Mouse (Mus musculus): Measurements from ENCODE around the gene Itgae.

Itgae gene

DNA sequence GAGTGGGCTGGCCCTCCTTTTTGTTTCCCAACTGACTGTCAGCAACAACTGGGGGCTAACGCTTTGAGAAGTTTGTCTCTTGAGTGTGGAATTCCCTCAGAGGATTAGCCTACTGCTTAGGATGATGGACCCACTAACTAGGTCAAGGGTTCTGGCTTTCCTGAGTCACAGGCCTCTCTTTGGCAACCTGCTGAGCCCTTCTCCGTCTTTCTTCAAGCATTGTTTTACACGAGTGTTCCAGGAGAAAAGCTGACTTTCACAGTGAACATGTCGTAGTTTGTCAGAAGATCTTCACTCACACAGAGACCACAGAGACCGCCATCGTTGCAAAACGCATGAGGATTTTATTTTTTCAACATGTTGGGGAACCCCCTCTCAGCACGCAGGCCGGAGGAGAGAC is 57.8 kb downstream of the Itgae start:
- DNase-seq, result no peak

DNA sequence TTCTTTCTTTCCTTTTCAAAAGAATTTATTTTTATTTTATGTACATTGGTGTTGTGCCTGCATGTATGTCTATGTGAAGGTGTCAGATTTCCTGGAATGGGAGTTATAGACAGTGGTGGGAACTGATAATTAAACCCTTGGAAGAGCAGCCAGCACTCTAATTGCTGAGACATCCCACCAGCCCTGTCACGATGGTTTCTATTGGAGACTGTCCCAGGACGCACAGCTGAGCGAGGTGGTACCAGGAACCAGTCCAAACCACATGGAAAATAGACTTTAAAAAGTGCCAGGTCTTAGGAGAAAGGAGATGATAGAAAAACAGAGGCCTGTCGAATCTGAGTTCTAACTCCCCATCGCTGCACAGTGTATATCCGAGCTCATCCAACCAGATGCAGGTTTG is 64.7 kb downstream of the Itgae start:
- no peak for DNase-seq

DNA sequence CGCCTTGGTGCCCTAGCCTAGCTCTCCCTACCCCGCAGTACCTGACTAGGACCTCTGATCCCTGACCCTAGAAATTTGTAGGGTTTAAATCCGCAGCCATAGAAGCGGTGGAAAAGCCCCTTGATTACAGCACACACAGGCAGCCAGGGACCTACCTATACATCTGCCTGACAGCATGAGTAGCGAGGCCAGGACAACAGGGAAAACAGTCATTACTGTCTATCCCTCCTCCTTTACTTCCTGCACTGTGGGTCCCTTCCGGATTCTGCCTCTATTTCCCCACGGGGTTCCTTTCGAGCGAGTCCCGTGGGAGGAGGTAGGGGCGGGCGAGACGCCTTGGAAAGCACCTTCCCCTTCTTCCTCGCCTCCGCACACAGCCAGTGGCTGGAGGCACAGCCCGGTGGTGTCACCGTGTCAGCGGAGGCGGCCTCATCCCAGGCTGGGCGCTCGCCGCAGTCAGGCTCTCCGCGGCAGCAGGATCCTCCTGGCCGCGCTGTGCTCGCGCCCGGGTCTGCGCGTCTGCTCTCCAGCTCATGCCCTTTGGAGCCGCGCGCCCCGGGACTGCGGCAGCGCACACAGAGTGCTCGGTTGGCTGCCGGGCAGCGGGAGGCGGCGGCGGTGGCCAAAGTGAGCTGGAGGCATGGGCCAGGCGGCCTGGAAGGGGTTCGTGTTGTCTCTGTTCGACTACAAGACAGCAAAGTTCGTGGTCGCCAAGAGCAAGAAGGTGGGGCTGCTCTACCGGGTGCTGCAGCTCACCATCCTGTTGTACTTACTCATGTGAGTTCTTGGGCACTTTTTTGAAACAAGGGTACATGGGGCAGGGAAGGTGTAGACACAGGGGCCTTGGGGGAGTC is 69.8 kb downstream of the Itgae start, which contains the start of gene P2rx5:
TSS of gene P2rx5 (plus strand) at position 465 of the 854 bp plus-strand sequence.
- DNase-seq, result no peak

DNA sequence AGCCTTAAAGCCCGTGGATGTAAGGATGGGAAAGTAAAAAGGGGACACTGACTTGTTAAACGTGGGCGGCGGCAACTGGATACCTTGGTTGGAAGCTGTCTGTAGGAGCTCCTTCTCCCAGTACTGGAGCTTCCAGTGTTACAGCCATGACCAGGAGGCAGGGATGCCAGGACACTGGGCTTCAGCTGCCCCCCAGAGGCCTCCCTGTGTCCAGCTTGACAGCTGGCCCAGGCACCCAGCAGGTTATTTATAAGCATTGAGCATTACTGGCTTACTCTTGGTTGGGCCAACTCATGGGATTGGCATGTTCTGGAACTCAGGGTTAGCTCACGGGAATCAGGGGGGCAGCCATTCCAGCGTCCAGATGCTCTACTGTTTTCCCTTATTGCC is 70.4 kb downstream of the Itgae start:
- DNase-seq, result no peak

DNA sequence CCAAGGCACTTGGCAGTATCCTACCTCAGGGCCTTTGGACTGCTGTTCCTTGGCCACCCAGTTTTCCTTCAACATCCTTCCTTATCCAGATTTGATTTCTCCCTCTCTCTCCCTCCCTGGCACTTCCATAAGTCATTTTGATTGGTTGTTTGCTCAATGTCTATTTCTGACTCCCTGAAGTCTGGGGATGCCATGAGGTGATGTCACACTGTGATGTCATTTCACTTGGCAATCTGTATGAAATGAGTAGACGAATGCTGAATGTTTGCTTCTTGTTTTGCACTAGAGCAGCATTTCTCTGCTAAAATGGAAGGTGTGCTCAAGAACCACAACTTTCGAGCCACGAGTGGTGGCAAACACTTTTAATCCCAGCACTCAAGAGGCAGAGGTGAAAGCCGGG is 71.2 kb downstream of the Itgae start:
- no peak for DNase-seq

DNA sequence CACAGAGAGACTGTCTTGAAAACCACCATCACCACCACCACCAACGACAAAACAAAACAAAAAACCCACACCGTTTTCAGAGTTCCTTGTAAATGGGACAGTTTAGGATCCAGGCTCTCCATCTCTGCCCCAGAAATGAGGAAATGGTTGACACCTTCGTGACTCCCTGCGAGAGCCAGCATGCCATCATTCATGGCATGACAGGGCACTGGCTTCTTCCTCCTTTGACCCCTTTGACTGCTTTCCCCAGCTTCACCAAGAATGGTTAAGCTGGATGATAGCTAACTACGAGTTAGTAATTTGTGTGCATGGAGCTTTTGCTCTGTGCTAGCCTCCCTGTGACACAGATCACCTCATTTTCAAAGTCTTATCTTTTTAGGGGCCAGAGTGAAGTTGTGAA is 71.9 kb downstream of the Itgae start:
- DNase-seq, result no peak

DNA sequence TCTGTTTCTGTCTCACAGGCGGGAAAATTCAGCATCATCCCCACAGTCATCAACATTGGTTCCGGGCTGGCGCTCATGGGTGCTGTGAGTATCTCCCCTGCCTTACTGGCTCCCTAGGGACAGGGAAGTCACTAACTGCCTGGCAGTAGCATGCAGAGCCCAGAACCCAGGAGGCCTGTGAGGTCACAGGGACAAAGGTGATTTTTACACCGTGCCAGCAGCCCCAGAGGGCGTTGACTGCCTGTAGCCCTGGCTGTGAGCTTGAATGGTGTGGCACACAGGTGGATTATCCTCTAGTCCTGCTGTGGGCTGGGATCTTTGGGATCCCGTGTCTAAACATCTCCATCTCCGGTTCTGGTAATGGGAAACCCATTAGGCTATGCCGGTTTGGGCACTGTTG is 77.7 kb downstream of the Itgae start:
- DNase-seq, result no peak

DNA sequence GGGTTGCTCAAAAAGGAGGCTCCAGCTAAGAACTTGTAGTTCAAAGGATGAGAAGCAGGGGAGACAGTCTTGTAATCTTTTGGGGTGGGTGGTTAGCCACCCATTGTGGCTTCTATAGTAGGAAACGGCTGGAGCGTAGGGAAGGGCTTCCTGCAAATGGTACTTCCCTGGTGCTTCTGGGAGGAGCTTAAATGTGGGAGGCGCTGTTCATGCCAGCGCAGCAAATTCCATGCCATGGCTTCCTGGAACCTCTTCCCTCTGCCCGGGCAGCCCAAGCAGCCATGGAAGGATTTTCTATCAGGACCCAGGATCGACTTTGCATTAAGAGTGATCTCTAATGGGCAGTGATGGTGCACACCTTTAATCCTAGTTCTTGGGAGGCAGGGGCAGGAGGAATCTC is 78.2 kb downstream of the Itgae start:
- DNase-seq, result no peak

DNA sequence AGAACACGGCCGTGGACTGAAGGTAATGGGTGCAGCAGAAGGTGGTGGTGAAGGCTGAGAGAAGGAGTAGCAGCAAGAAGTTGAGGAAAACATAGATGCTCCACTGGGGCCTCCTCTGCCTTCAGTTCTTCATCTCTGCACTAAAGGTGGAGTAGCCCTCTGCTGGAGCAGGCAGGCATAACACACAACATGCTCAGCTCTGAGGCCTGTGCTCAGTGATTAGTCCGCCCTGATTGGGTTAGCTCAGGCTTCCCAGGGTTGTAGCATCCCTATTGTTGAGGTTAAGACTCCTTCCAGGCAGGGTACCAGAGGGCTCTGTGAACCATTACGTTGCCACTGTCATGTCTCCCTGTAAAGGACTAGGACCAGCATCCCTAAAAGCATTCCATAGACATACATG is 78.8 kb downstream of the Itgae start:
- peak in 1 of 2 experiments; percentile 24 for DNase-seq

DNA sequence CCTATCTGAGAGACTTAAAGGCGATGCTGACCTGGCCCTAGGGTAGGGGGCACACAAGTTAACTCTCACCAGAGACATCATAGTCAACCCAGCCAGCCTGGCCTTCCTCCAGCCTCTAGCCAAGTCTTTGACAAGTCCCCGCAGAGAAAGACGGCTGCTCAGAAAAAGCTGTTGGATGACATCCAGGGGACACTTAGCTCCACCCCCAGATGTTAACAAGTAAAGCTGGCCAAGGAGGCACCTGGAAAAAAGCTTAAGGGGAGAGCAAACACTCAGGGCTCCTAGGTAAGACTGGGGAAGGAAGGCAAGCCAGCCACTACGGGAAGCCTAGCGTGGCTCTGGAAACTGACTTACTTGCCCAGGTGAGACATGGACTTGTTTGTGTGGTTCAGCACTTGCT is 81.8 kb downstream of the Itgae start:
- no peak for DNase-seq

DNA sequence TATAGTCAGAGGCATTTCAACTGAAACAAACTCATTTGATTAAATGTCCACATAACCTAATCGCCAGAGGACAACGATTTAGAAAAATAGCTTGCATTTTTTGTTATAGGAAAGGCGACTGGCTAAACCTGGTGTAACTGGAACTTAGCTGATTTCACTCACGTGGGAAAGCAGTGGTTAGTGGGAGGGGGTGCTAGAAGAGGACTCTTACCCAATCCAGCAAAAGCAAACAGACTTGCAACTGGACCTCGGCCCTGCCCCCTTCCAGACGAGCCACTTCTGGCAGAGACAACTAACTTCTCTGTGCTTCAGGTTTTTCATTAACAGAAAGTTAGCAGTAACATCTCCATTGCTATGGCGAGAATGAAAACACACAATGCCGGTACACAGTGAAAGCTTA is 85.2 kb downstream of the Itgae start:
- no peak for DNase-seq

DNA sequence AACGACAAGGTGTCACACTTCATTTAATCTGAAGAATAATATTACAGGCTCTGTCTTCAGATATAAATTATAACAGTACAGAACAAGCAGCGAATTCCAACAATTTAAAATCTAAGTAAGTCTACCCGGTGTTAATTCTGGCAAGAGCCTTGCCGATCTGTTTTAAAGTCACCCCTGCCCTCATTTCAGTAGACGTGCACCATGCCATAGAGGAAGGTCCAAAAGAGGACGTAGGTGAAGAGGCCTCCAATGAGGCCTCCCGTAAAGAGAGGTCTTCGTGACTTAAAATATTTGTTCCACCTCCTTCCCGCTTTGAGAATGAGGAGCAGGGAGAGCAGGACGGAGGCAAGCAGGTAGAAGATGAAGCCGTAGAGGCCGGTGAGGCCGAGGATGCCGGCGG is 85.8 kb downstream of the Itgae start:
- DNase-seq, result no peak

DNA sequence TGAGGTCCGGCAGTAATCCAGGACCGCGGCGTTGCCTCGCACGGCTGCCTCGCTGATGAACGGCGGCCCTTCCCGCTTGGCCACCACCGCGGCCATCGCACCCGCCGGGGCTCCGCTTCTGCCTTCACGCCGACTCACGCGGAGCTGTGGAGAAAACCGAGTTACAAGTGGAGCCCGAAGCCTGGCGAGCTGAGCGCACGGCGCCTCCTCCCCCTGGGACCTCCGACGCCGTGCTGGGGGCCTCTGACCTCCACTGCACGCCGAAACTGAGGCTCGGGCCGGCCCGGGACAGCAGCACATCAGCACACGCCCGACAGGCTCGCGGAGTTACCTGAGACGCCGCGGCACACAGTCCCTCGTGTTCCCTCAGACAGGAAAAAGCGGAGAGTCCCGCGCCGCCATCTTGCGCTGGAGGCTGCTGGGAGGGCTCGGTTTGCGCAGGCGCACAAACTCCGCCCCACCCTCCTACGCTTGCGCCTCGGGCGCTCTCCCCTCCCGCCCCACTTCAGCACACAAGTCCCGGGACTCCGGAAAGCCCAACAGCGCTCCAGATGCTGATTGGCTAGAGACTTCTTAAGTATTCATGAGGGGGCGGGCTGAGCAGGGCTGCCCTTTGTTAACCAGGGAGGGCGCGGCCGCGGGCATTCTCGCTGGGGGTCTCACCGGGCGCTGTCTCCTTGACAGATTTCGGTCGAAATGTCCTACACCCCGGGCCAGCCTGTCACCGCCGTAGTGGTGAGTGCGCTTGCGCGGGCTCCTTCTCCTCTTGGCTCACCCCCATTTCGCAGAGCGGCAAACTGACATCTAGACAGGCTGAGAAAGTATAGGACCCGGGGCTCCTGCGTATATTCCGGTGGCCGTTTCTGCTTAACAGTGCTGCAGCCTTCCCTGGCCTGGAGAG is 86.5 kb downstream of the Itgae start, which contains the start of the genes Emc6 and Tax1bp3:
TSS of gene Emc6 (minus strand) at position 430 of the 901 bp plus-strand sequence.
TSS of gene Tax1bp3 (plus strand) at position 476 of the 901 bp plus-strand sequence.
- peak; percentile 95 to 96 for DNase-seq

DNA sequence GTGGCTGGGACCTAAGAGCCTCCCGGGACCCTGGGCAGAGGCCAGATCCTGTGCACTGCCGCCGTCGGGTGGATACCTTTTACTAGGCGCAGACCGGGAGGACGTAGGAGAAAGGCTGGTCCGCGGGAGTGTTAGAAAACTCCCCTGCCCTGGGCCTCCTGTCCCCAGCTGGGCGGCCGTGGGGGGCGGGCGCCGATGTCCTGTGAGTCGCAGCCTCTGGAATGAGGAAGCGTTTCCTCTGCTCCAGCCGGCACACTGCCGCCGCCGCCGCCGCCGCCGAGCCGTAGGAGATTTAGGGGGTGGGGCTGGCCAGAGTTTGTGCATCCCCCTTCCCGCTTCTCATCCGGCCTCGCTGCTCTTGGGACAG is 87.1 kb downstream of the Itgae start:
- peak; percentile 49 to 51 for DNase-seq

DNA sequence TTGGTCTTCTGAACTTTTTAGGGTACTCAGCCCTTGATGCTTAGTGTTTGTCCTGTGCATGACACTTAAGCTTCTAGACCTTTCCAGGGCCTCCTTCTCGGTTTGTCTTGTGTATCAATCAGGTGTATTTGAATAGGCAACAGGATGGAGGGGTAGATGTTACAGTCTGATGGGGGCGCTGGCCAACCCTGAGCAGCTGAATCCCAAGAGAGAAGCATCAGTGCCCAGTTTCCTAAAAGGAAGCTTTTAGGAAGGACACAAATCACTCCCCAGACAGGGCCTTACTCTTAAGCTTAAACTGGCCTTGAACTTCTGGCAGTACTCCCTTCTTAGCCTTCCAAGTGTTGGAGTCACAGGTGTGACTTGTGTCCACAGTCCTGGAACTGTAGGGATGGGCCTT is 87.5 kb downstream of the Itgae start:
- DNase-seq, result no peak

DNA sequence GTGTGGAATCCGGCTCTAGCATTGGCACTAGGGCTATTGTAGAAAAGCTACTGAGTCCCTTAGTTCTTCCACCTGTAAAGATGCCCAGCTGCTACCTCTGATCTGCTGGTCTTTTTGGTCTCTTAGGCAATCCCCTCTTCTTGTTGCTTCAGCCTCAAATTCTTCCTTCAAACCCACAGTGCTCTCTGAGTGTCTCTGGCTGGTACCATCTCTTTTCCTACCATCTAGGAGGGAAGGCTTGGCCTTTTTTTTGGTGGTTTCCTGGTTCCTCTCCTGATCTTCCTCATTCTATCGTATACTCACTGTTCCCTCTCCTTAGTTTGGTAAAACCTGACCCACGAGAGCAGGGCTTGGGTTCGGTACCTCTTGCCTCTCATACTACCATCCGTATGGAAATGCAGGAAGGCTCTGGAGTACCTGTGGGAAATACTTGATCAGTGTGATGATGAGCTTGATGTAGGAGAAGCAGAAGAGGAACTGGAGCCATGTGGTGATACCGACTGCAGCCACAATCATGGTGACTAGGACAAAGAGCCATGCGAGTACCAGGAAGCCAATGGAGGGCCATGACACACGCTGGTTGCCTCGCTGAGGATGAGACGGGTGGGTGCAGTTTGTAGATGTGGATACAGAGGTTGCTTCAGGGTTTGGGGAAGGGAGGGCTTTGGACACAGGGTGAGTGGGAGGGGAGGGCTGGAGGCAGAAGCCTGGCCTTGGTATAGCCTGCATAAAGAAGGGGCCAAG is 95.7 kb downstream of the Itgae start:
- DNase-seq, result no peak

DNA sequence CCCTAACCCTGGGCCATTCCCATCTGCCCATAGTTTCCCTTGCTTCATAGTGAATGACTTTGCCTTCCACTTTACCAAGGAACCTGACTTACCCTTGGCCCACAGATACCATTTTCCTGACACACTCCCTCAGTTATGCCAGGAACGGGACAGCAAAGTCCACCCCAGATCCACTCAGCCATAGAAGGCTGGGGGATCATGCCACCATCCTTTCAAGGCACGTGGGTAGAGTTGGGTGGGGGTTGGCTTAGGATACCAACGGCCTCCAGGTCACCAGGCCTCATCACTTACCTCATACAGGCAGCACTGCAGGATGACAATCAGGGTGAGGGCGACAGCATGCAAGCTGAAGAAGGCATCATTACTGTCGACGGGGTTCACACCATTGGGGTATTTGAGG is 96.8 kb downstream of the Itgae start:
- DNase-seq, result no peak

DNA sequence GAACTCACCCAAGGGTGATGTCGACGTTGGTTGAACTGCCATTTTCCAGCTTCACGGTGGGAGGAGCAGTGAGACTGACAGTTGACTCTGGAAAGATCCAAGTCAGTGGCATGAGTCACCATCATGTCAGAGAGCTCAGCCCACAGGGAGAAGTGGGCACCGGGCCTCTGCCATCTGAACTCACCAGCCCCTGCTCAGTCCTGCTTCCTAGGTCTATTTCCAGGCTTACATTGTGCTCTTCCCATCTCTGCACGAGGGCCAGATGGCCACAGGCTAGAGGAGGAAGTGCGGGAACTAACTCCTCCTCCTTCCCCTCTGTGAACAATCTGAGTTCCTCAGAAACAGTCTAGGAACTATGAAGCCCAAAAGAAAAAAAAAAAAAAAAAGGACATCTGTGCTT is 102.7 kb downstream of the Itgae start:
- DNase-seq, result no peak

DNA sequence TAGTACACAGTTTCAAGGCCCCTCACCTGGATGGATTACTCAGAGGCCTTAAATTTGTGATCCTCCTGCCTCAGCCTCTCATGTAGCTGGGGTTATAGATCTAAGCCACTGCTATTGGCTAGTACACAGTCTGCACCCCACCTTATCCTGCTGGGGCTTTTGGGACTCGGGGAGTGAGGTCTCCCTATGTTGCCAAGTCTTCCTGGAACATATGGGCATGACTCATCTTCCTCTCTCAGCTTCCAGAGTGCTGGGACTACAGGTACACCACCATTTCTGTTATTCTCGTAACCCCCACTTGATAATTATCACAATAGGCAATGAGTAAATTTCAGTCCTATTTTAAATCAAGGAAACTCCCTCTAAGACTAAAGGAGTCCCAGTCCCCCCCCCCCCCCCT is 104.1 kb downstream of the Itgae start:
- no peak for DNase-seq

Data from thymus, adult 18-20 months (tissue).